Mouse (Mus musculus) heart, embryonic 12.5 days (tissue): Measurements from ENCODE around the gene Adam12. TPM values are rescaled to one million over a fixed set of nuclear protein-coding genes. Genes with fewer than 3 reads are reported as not detected.

ENCODE experiments used
- ATAC-seq: fragments of 200-750 bp; cut with Nextera tagmentation; 2 replicates; pipeline ENCODE4 v1.8.0; 2017; ENCODE audit warnings: moderate TSS enrichment, moderate library complexity; ENCODE audit not compliant: insufficient number of reproducible peaks, low FRiP score
- H3K27ac ChIP-seq: fragments of 300-500 bp; sonication (generic); 2 replicates; pipeline ENCODE4 v1.5.1; 2016; ENCODE audit warnings: mild to moderate bottlenecking, moderate library complexity; ENCODE audit not compliant: poor library complexity, severe bottlenecking
- H3K27me3 ChIP-seq: fragments of 300-500 bp; sonication (generic); replicated peaks from 2 replicates; pipeline ENCODE4 v1.6.1; 2016; ENCODE audit warnings: mild to moderate bottlenecking, moderate library complexity
- H3K36me3 ChIP-seq: fragments of 300-500 bp; sonication (generic); 2 replicates; pipeline ENCODE4 v1.6.1; 2016; ENCODE audit warnings: mild to moderate bottlenecking, moderate library complexity
- H3K4me1 ChIP-seq: fragments of 300-500 bp; sonication (generic); replicated peaks from 2 replicates; pipeline ENCODE4 v1.6.1; 2016; ENCODE audit warnings: mild to moderate bottlenecking
- H3K4me2 ChIP-seq: fragments of 300-500 bp; sonication (generic); 2 replicates; pipeline ENCODE4 v1.6.1; 2016; ENCODE audit warnings: mild to moderate bottlenecking, moderate library complexity
- H3K4me3 ChIP-seq: fragments of 300-500 bp; sonication (generic); 2 replicates; pipeline ENCODE4 v1.5.1; 2016; ENCODE audit warnings: mild to moderate bottlenecking
- H3K9ac ChIP-seq: fragments of 300-500 bp; sonication (generic); 2 replicates; pipeline ENCODE4 v1.6.1; 2016; ENCODE audit warnings: mild to moderate bottlenecking, moderate library complexity
- H3K9me3 ChIP-seq: fragments of 300-500 bp; sonication (generic); replicated peaks from 2 replicates; pipeline ENCODE4 v1.6.1; 2016; ENCODE audit warnings: mild to moderate bottlenecking, moderate library complexity
- WGBS: fragments of 180-500 bp; shearing (Covaris S2); methylation state at CpG from one replicate; pipeline ENCODE4 v1.1.7; 2016; 5-methylcytosine and 5-hydroxymethylcytosine counted together
- polyA plus RNA-seq: library from polyadenylated mRNA; unstranded; fragments of >200 nt; fragmentation: Nextera tagmentation; extraction: Ambion mirVana; gene quantifications from 2 replicates; pipeline ENCODE4 v1.2.1, GENCODE M21; 2016

The Adam12 gene
- polyA plus RNA-seq, 1 experiment from 2014 or later: 3.9 TPM

- H3K4me2 ChIP-seq: no peak overlapping the region
- H3K4me3 ChIP-seq: no peak overlapping the region
- peaks cover 12% of the 10 kb centered on the region for H3K4me1 ChIP-seq
- 0 out of 2 replicates have a peak, but pooled peaks cover 3% of the 10 kb centered on the region for H3K27me3 ChIP-seq
- WGBS: 79% methylated on average over 3 of the region's 3 CpGs
- no peaks in the 10 kb centered on the region for H3K9me3 ChIP-seq
- H3K36me3 ChIP-seq: no peaks in the 10 kb centered on the region
- no peak overlapping the region for H3K27ac ChIP-seq
- no peak for ATAC-seq
- H3K9ac ChIP-seq: no peak overlapping the region
Measured at GRCm38 (mm10) chr7:133928981-133929380, 303.0 kb downstream of the Adam12 start.

DNA sequence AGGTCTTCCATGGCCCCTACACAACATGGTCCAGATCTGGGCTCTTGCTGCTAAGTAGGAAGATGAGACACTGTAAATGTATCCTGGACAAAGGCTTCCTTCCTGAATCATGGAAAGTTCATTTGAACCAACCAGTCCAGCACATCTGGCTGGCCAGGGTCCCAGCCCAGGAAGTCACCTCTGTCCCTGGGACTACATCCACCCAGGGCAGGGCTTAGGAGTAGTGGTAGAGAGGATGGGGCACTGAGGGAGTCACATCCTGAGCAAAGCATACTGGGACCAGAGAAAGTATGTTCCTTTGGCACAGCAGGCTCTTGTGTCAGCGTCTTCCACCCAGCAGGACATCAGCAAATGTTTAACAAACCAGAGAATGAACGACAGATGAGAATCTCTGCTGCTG is 306.2 kb downstream of the Adam12 start:
- Histone ChIP-seq H3K4me2 (no peak overlapping the region), H3K36me3 (no peaks in the 10 kb centered on the region), H3K9ac (no peak overlapping the region), H3K4me3 (no peak overlapping the region), H3K27ac (no peak overlapping the region), H3K9me3 (no peaks in the 10 kb centered on the region), H3K4me1 (peaks cover 9% of the 10 kb centered on the region), H3K27me3 (no peaks in the 10 kb centered on the region)
- ATAC-seq: no peak
- WGBS: 66% methylated on average over 2 of the region's 2 CpGs

GRCm38 (mm10) chr7:133923994-133924393 is 308.0 kb downstream of the Adam12 start:
- Histone ChIP-seq H3K36me3 (no peaks in the 10 kb centered on the region), H3K4me3 (no peak overlapping the region), H3K4me1 (peaks cover 9% of the 10 kb centered on the region), H3K27ac (no peak overlapping the region), H3K27me3 (no peaks in the 10 kb centered on the region), H3K9ac (no peak overlapping the region), H3K4me2 (no peak overlapping the region), H3K9me3 (no peaks in the 10 kb centered on the region)
- WGBS: 34% methylated on average over 6 of the region's 6 CpGs
- ATAC-seq: no peak

GRCm38 (mm10) chr7:133921291-133921690 is 310.7 kb downstream of the Adam12 start:
- H3K4me1 ChIP-seq: peaks cover 9% of the 10 kb centered on the region
- no peak overlapping the region for H3K9ac ChIP-seq
- ATAC-seq: no peak
- no peaks in the 10 kb centered on the region for H3K27me3 ChIP-seq
- H3K4me2 ChIP-seq: no peak overlapping the region
- H3K27ac ChIP-seq: no peak overlapping the region
- 90% methylated on average over 4 of the region's 4 CpGs for WGBS
- H3K36me3 ChIP-seq: no peaks in the 10 kb centered on the region
- H3K9me3 ChIP-seq: no peaks in the 10 kb centered on the region
- H3K4me3 ChIP-seq: no peak overlapping the region

DNA sequence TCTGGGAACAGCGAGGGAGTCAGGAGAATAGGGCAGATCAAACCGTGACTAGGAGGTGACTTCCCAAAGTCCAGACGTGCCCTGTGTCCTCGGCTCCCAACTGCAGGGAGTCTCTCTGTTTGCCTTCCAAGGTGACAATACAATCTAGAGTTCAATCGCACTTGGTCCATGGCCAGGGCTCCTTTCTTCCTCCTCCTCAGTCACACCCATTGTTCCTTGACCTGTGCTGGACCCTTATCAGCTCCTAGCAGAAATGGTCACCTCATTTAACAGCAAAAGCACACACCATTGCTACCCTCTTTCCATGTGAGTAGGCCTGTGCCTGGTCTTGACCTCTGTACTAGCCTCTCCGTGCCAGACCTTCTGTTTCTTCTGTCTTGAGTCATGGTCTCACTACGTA is 311.2 kb downstream of the Adam12 start:
- H3K36me3 ChIP-seq: no peaks in the 10 kb centered on the region
- H3K9me3 ChIP-seq: no peaks in the 10 kb centered on the region
- H3K27ac ChIP-seq: no peak overlapping the region
- no peak for ATAC-seq
- peaks cover 9% of the 10 kb centered on the region for H3K4me1 ChIP-seq
- WGBS: 68% methylated on average over 7 of the region's 7 CpGs
- no peak overlapping the region for H3K4me2 ChIP-seq
- H3K4me3 ChIP-seq: no peak overlapping the region
- H3K27me3 ChIP-seq: no peaks in the 10 kb centered on the region
- no peak overlapping the region for H3K9ac ChIP-seq

GRCm38 (mm10) chr7:133919918-133920317 is 312.0 kb downstream of the Adam12 start:
- Histone ChIP-seq H3K27ac (no peak overlapping the region), H3K9ac (no peak overlapping the region), H3K27me3 (no peaks in the 10 kb centered on the region), H3K36me3 (no peaks in the 10 kb centered on the region), H3K4me1 (peaks cover 9% of the 10 kb centered on the region), H3K4me3 (no peak overlapping the region), H3K4me2 (no peak overlapping the region), H3K9me3 (no peaks in the 10 kb centered on the region)
- no peak for ATAC-seq
- WGBS: 69% methylated on average over 5 of the region's 5 CpGs

DNA sequence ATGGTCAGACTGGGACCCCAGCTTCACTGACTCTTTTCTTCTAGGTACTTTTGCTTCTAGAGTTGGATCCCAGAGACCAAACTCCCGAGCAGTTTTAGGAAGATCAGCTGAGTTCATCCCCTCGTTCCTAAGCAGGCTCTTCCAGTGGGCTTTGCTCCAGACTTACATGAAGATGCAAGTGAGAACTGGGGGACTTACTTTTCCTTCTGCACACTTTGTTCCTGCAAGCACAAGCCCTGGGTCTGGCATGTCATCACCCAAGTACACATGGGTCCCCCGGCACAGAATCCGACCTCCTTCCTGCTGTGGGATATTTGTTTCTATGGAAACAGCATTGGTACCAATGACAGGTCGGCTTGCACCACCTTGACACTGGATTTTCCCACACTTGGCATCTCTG is 312.6 kb downstream of the Adam12 start:
- Histone ChIP-seq H3K9me3 (no peaks in the 10 kb centered on the region), H3K4me2 (no peak overlapping the region), H3K9ac (no peak overlapping the region), H3K4me1 (peaks cover 7% of the 10 kb centered on the region), H3K36me3 (no peaks in the 10 kb centered on the region), H3K27ac (no peak overlapping the region), H3K4me3 (no peak overlapping the region), H3K27me3 (no peaks in the 10 kb centered on the region)
- ATAC-seq: no peak
- WGBS: 71% methylated on average over 5 of the region's 5 CpGs

DNA sequence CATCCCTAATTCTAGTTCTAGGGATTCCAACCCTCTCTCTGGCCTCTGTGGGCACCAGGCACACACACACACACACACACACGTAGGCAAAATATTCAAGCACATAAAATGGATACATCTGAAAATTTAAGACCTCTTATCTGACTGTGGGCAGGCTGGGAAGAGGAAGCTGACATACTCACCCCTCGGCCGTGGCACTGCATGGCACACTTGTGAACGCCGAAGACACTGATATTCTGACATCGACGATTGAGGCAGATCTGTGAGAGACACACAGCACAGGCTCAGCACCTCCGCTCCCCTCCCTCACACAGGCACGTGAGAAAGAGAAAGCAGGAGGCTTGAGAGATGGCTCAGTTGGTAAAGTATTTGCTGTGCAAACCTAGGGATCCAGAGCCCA is 315.7 kb downstream of the Adam12 start:
- no peak for ATAC-seq
- H3K9ac ChIP-seq: no peak overlapping the region
- 80% methylated on average over 9 of the region's 9 CpGs for WGBS
- H3K27ac ChIP-seq: no peak overlapping the region
- H3K27me3 ChIP-seq: no peaks in the 10 kb centered on the region
- H3K36me3 ChIP-seq: no peaks in the 10 kb centered on the region
- H3K9me3 ChIP-seq: no peaks in the 10 kb centered on the region
- no peak overlapping the region for H3K4me2 ChIP-seq
- H3K4me1 ChIP-seq: no peaks in the 10 kb centered on the region
- no peak overlapping the region for H3K4me3 ChIP-seq

GRCm38 (mm10) chr7:133911881-133912280 is 320.1 kb downstream of the Adam12 start:
- Histone ChIP-seq H3K9me3 (no peaks in the 10 kb centered on the region), H3K4me3 (no peak overlapping the region), H3K9ac (no peak overlapping the region), H3K27me3 (no peaks in the 10 kb centered on the region), H3K4me1 (no peaks in the 10 kb centered on the region), H3K27ac (no peak overlapping the region), H3K36me3 (no peaks in the 10 kb centered on the region), H3K4me2 (no peak overlapping the region)
- WGBS: 83% methylated on average over 3 of the region's 3 CpGs
- no peak for ATAC-seq

GRCm38 (mm10) chr7:133909833-133910375 is 322.0 kb downstream of the Adam12 start:
- no peaks in the 10 kb centered on the region for H3K36me3 ChIP-seq
- no peaks in the 10 kb centered on the region for H3K4me1 ChIP-seq
- H3K27me3 ChIP-seq: no peaks in the 10 kb centered on the region
- no peak overlapping the region for H3K4me2 ChIP-seq
- no peaks in the 10 kb centered on the region for H3K9me3 ChIP-seq
- H3K4me3 ChIP-seq: no peak overlapping the region
- no peak overlapping the region for H3K9ac ChIP-seq
- WGBS: 62% methylated on average over 7 of the region's 7 CpGs
- no peak for ATAC-seq
- no peak overlapping the region for H3K27ac ChIP-seq

DNA sequence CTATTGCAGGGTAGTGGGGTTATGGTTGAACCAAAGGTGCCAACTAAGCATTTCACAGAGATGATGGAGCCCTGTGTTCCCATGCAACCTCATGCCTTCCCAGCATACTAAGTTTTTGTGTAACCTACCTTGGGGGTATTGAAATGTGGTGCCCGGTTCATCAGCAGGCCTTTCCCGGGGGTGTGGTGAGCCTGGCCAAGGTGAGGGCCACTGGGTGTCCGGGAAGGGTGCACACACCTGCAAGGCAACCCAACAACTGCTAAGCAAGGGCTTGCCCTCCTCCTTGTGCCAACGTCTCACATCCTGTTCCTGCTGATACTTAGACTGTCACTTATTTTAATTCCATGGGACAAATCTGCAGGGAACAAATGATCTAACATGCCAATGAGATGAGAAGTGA is 323.0 kb downstream of the Adam12 start:
- ATAC-seq: no peak
- Histone ChIP-seq H3K9me3 (no peaks in the 10 kb centered on the region), H3K27me3 (no peaks in the 10 kb centered on the region), H3K9ac (no peak overlapping the region), H3K4me1 (no peaks in the 10 kb centered on the region), H3K27ac (no peak overlapping the region), H3K4me2 (no peak overlapping the region), H3K4me3 (no peak overlapping the region), H3K36me3 (no peaks in the 10 kb centered on the region)
- WGBS: 79% methylated on average over 4 of the region's 4 CpGs

DNA sequence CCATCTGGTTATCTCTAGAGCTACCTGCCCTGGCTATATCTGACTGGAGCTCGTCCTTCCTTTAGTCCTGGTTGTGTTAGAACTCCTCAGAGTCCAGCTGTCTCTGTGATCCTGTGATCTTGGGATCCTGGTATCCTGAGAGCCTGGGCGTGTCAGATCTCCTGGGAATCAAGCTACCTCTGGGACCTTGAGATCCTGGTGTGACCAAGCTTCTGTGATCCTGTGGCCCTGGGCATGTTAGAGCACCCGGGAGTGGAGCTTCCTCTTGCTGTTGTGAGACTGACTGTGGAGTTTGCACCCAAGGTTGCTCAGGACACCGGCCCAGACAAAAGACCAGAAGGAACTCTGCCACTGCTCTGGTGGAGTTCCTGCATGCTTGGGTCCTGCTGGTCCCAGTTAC is 332.6 kb downstream of the Adam12 start:
- 75% methylated on average over 4 of the region's 4 CpGs for WGBS
- no peak overlapping the region for H3K4me3 ChIP-seq
- ATAC-seq: no peak

More for the DNA sequence above, 332.6 kb downstream of the Adam12 start:
- Histone ChIP-seq H3K27me3 (no peaks in the 10 kb centered on the region), H3K27ac (no peak overlapping the region), H3K4me2 (no peak overlapping the region), H3K36me3 (no peaks in the 10 kb centered on the region), H3K4me1 (peaks cover 9% of the 10 kb centered on the region; the same call in 1 of the 2 replicates), H3K9me3 (no peaks in the 10 kb centered on the region), H3K9ac (no peak overlapping the region)
